Mouse (Mus musculus) ES-E14 (cell line): ENCODE results near the gene Nr2e1.

Source experiments
- CHD2 ChIP-seq: IDR thresholded peaks from 2 replicates; pipeline ENCODE4 v1.6.1; 2014; ENCODE audit warnings: mild to moderate bottlenecking, low read depth, low read length, inconsistent platforms
- MAFK ChIP-seq: IDR thresholded peaks from 2 replicates; pipeline ENCODE4 v1.6.1; 2014; ENCODE audit warnings: mild to moderate bottlenecking, low read depth, low read length, inconsistent platforms; ENCODE audit not compliant: insufficient read depth
- ZC3H11A ChIP-seq: IDR thresholded peaks from 2 replicates; pipeline ENCODE4 v1.6.1; 2012; ENCODE audit warnings: low read depth, mild to moderate bottlenecking, inconsistent platforms, low read length, borderline replicate concordance

- TF ChIP-seq ZC3H11A: no peak
- TF ChIP-seq MAFK: no peak
- TF ChIP-seq CHD2: no peak
Observed at GRCm38 (mm10) chr10:42522912-42523311, 60.5 kb downstream of the Nr2e1 start.
